Mouse (Mus musculus) bone marrow macrophage, adult 2 months (primary cell): Measurements from ENCODE around the gene E030018B13Rik.

Experiments used
- CTCF ChIP-seq: IDR thresholded peaks from 2 replicates; pipeline ENCODE4 v1.5.1; 2012; ENCODE audit warnings: low read depth, mild to moderate bottlenecking, low read length, moderate library complexity
- POLR2A ChIP-seq: IDR thresholded peaks from 2 replicates; pipeline ENCODE4 v1.6.1; 2012; ENCODE audit warnings: mild to moderate bottlenecking, low read depth, low read length, borderline replicate concordance

- no peak for TF ChIP-seq CTCF
- TF ChIP-seq POLR2A, result no peak
Measured at GRCm38 (mm10) chr7:63898201-63898600, 18.5 kb upstream of the E030018B13Rik start.
